Mouse (Mus musculus) heart, embryonic 15.5 days (tissue): ENCODE results near the gene Plxnb2. TPM values are rescaled to one million over a fixed set of nuclear protein-coding genes. Genes with fewer than 3 reads are reported as not detected.

Experiments
- ATAC-seq: fragments of 200-750 bp; cut with Nextera tagmentation; replicated peaks from 2 replicates; pipeline ENCODE4 v1.8.0; 2017; ENCODE audit warnings: low read depth, moderate TSS enrichment; ENCODE audit not compliant: insufficient number of reproducible peaks, insufficient read depth, low FRiP score
- H3K27ac ChIP-seq: fragments of 300-500 bp; sonication (generic); 2 replicates; pipeline ENCODE4 v1.5.1; 2015; ENCODE audit warnings: mild to moderate bottlenecking, inconsistent platforms
- H3K27me3 ChIP-seq: fragments of 300-500 bp; sonication (generic); 2 replicates; pipeline ENCODE4 v1.6.1; 2015; ENCODE audit warnings: inconsistent platforms
- H3K36me3 ChIP-seq: fragments of 300-500 bp; sonication (generic); 2 replicates; pipeline ENCODE4 v1.6.1; 2015; ENCODE audit warnings: mild to moderate bottlenecking, inconsistent platforms
- H3K4me1 ChIP-seq: fragments of 300-500 bp; sonication (generic); replicated peaks from 2 replicates; pipeline ENCODE4 v1.6.1; 2015; ENCODE audit warnings: inconsistent platforms
- H3K4me2 ChIP-seq: fragments of 300-500 bp; sonication (generic); 2 replicates; pipeline ENCODE4 v1.6.1; 2015; ENCODE audit warnings: inconsistent platforms, mild to moderate bottlenecking, moderate library complexity
- H3K4me3 ChIP-seq: fragments of 300-500 bp; sonication (generic); 2 replicates; pipeline ENCODE4 v1.5.1; 2015; ENCODE audit warnings: mild to moderate bottlenecking, inconsistent platforms
- H3K9ac ChIP-seq: fragments of 300-500 bp; sonication (generic); 2 replicates; pipeline ENCODE4 v1.6.1; 2015; ENCODE audit warnings: mild to moderate bottlenecking, inconsistent platforms
- H3K9me3 ChIP-seq: fragments of 300-500 bp; sonication (generic); replicated peaks from 2 replicates; pipeline ENCODE4 v1.6.1; 2016; ENCODE audit warnings: inconsistent platforms
- WGBS: fragments of 180-500 bp; shearing (Covaris S2); methylation state at CpG from one replicate; pipeline ENCODE4 v1.1.7; 2015; ENCODE audit warnings: mixed read lengths; 5-methylcytosine and 5-hydroxymethylcytosine counted together
- polyA plus RNA-seq: library from polyadenylated mRNA; unstranded; fragments of >200 nt; fragmentation: Nextera tagmentation; extraction: Ambion mirVana; gene quantifications from 2 replicates; pipeline ENCODE4 v1.2.1, GENCODE M21; 2015

Plxnb2 gene
- polyA plus RNA-seq, 1 experiment from 2014 or later: 76.5 TPM

GRCm38 (mm10) chr15:89171526-89172051 lies 9.0 kb downstream of the Plxnb2 start:
- Histone ChIP-seq H3K9ac (no peak overlapping the region; the same call in 1 of the 2 replicates), H3K36me3 (peaks cover 17% of the 10 kb centered on the region), H3K27ac (peak overlapping the region; percentile 35; the same call in 1 of the 2 replicates), H3K4me3 (no peak overlapping the region), H3K9me3 (no peaks in the 10 kb centered on the region), H3K4me2 (no peak overlapping the region), H3K27me3 (no peaks in the 10 kb centered on the region), H3K4me1 (peaks cover 85% of the 10 kb centered on the region)
- 87% methylated on average over 5 of the region's 5 CpGs for WGBS
- ATAC-seq: no peak

DNA sequence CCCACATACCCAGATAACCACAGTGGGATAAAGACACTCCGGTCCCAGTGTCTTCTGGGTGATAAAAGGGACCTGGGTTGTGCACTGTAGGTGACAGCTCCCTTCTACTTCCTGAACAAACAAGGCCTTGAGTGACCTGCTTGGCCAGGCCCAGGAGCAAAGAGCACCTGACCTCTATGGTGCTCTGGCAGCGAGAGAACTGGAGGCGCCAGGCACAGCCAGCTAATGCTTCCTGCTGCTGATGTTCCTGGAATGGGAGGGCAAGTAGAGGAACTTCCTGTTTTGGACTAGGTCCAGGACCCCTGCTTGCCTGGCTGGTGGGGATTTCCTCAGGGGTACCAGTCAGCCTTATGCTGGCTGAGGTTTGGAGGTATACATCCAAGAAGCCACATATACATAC lies 10.5 kb downstream of the Plxnb2 start:
- Histone ChIP-seq H3K27ac (peak overlapping the region; percentile 94), H3K4me3 (no peak overlapping the region), H3K4me2 (peak overlapping the region; percentile 54), H3K9ac (0 out of 2 replicates have a peak overlapping the region, but pooled peaks have one; percentile 9), H3K36me3 (peaks cover 32% of the 10 kb centered on the region), H3K9me3 (no peaks in the 10 kb centered on the region), H3K27me3 (no peaks in the 10 kb centered on the region), H3K4me1 (peaks cover 71% of the 10 kb centered on the region)
- WGBS: 21% methylated on average over 3 of the region's 3 CpGs
- peak; percentile 19; the same call in 1 of the 2 replicates for ATAC-seq

GRCm38 (mm10) chr15:89169431-89169830 lies 11.2 kb downstream of the Plxnb2 start:
- peak overlapping the region; percentile 54 for H3K4me2 ChIP-seq
- 7% methylated on average over 10 of the region's 10 CpGs for WGBS
- H3K9ac ChIP-seq: peak overlapping the region; percentile 29; the same call in 1 of the 2 replicates
- H3K9me3 ChIP-seq: no peaks in the 10 kb centered on the region
- peaks cover 38% of the 10 kb centered on the region for H3K36me3 ChIP-seq
- H3K4me3 ChIP-seq: peak overlapping the region; percentile 31
- peaks cover 64% of the 10 kb centered on the region for H3K4me1 ChIP-seq
- ATAC-seq: peak; percentile 81
- peak overlapping the region; percentile 94 for H3K27ac ChIP-seq
- H3K27me3 ChIP-seq: no peaks in the 10 kb centered on the region

- peaks cover 43% of the 10 kb centered on the region for H3K36me3 ChIP-seq
- no peaks in the 10 kb centered on the region for H3K27me3 ChIP-seq
- 29% methylated on average over 10 of the region's 10 CpGs for WGBS
- peak overlapping the region; percentile 31 for H3K4me3 ChIP-seq
- peaks cover 59% of the 10 kb centered on the region for H3K4me1 ChIP-seq
- no peaks in the 10 kb centered on the region for H3K9me3 ChIP-seq
- peak overlapping the region; percentile 54 for H3K4me2 ChIP-seq
- ATAC-seq: no peak
- peak overlapping the region; percentile 29; the same call in 1 of the 2 replicates for H3K9ac ChIP-seq
- H3K27ac ChIP-seq: peak overlapping the region; percentile 94
Observed at GRCm38 (mm10) chr15:89168922-89169321, 11.7 kb downstream of the Plxnb2 start.

DNA sequence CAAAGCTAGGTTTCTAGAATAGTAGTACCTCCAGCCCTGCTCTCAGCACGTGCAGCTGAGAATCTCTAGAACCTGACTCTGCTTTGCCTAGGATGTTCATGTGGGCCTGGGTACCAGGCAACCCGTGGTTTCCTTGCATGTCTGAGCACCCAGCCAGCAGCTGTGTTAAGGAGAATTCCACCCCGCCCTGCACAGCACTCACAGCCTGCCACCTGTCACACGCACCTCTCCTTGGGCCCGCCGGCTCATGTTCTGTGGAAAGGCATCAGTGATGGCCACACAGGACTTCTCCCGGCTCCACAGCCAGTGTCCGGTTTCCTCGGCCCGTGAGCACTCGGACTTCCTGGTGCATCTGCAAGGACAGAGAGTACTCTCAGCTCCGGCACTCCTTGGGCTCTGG lies 15.1 kb downstream of the Plxnb2 start:
- WGBS: 90% methylated on average over 12 of the region's 12 CpGs
- no peak for ATAC-seq
- Histone ChIP-seq H3K4me2 (no peak overlapping the region), H3K27ac (no peak overlapping the region), H3K4me1 (peaks cover 24% of the 10 kb centered on the region), H3K9me3 (no peaks in the 10 kb centered on the region), H3K36me3 (peaks cover 78% of the 10 kb centered on the region), H3K27me3 (no peaks in the 10 kb centered on the region), H3K9ac (no peak overlapping the region), H3K4me3 (no peak overlapping the region)

- no peaks in the 10 kb centered on the region for H3K27me3 ChIP-seq
- H3K9ac ChIP-seq: no peak overlapping the region
- H3K36me3 ChIP-seq: peaks cover 100% of the 10 kb centered on the region
- H3K9me3 ChIP-seq: no peaks in the 10 kb centered on the region
- WGBS: 81% methylated on average over 9 of the region's 9 CpGs
- no peak overlapping the region for H3K27ac ChIP-seq
- no peak overlapping the region for H3K4me3 ChIP-seq
- no peaks in the 10 kb centered on the region for H3K4me1 ChIP-seq
- no peak overlapping the region for H3K4me2 ChIP-seq
- ATAC-seq: no peak
Observed at GRCm38 (mm10) chr15:89161397-89161796, 19.2 kb downstream of the Plxnb2 start.

- WGBS: 92% methylated on average over 16 of the region's 16 CpGs
- Histone ChIP-seq H3K27me3 (no peaks in the 10 kb centered on the region), H3K4me2 (no peak overlapping the region), H3K4me3 (no peak overlapping the region), H3K4me1 (no peaks in the 10 kb centered on the region), H3K27ac (no peak overlapping the region), H3K9me3 (no peaks in the 10 kb centered on the region), H3K9ac (no peak overlapping the region), H3K36me3 (peaks cover 98% of the 10 kb centered on the region)
- no peak for ATAC-seq
Observed at GRCm38 (mm10) chr15:89158516-89158915, 22.1 kb downstream of the Plxnb2 start.

- no peaks in the 10 kb centered on the region for H3K4me1 ChIP-seq
- H3K36me3 ChIP-seq: peaks cover 92% of the 10 kb centered on the region
- H3K27ac ChIP-seq: no peak overlapping the region
- no peaks in the 10 kb centered on the region for H3K27me3 ChIP-seq
- H3K9me3 ChIP-seq: no peaks in the 10 kb centered on the region
- H3K4me3 ChIP-seq: no peak overlapping the region
- no peak overlapping the region for H3K4me2 ChIP-seq
- H3K9ac ChIP-seq: no peak overlapping the region
- WGBS: 47% methylated on average over 7 of the region's 7 CpGs
- no peak for ATAC-seq
Observed at GRCm38 (mm10) chr15:89157954-89158353, 22.6 kb downstream of the Plxnb2 start.

GRCm38 (mm10) chr15:89152312-89152711 lies 28.3 kb downstream of the Plxnb2 start:
- no peak overlapping the region for H3K27ac ChIP-seq
- no peak overlapping the region for H3K9ac ChIP-seq
- peaks cover 27% of the 10 kb centered on the region for H3K27me3 ChIP-seq
- peaks cover 23% of the 10 kb centered on the region for H3K4me1 ChIP-seq
- no peak overlapping the region for H3K4me2 ChIP-seq
- no peaks in the 10 kb centered on the region for H3K9me3 ChIP-seq
- peaks cover 36% of the 10 kb centered on the region for H3K36me3 ChIP-seq
- H3K4me3 ChIP-seq: no peak overlapping the region
- no peak for ATAC-seq

DNA sequence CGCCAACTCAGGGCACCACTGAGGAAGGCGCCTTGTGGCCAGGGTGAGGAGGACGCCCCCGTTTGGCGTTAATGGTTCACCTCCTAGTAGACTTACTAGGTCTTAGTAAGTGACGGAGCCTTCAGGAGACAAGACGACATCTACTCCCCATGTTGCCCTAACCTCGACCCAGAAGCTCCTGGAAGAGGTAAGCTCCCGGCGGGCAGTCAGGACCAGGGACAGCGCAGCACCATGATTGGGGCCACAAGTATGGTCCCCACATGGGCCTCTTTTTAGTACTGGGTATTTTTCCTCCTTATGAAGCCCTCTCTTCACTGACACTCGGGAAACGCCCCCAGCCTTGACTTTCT lies 30.6 kb downstream of the Plxnb2 start:
- H3K9ac ChIP-seq: no peak overlapping the region
- peak overlapping the region; percentile 97 for H3K4me2 ChIP-seq
- peak overlapping the region; percentile 75 for H3K4me3 ChIP-seq
- peaks cover 37% of the 10 kb centered on the region for H3K4me1 ChIP-seq
- H3K36me3 ChIP-seq: peaks cover 13% of the 10 kb centered on the region
- 3% methylated on average over 13 of the region's 13 CpGs for WGBS
- peaks cover 50% of the 10 kb centered on the region for H3K27me3 ChIP-seq
- no peak overlapping the region for H3K27ac ChIP-seq
- H3K9me3 ChIP-seq: no peaks in the 10 kb centered on the region
- no peak for ATAC-seq

DNA sequence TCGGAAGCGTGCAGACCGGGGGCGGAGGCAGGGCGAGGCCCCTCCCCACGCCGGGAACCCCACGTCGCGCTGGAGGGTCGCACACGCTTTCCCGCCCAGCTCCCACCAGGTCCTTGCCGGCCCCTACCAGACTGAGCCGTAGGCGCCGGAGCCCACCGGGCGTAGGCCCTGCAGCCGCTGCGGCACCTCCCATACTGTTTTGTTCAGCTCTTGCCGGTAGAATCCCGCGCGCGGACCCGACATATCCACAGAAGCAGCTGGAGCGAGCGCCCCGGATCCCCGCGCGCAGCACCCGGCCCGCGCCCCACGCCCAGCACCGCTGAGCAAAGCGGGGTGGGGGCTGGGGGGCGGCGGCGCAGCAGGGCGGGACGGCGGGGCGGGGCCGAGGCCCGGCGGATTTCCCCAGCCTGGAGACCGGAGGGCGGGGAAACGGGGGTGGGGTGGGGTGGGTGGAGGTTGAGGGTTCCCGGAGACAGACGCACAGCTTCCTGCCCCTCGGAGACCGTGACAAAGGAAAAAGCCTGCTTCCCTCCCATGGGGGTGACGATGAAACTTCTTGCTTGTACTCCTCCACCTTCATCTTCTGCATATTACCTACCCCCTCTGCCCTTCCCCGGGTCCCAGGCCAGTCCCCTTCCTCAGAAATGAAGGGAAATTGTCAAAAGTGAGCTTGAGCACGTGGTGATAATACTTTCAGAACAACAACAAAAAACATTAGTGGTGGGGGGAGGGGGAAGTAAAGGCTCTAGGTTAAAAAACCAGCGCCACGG lies 31.1 kb downstream of the Plxnb2 start, which contains the start of gene Mapk11:
TSS of gene Mapk11 (minus strand) at position 358 of the 770 bp plus-strand sequence.
- Histone ChIP-seq H3K4me3 (peak within 1 kb of the TSS; percentile 75), H3K4me2 (peak within 1 kb of the TSS; percentile 97), H3K27me3 (peaks cover 55% of the 10 kb centered on the region), H3K9ac (peak within 1 kb of the TSS; percentile 64), H3K4me1 (peaks cover 37% of the 10 kb centered on the region), H3K27ac (no peak within 1 kb of the TSS; the same call in 1 of the 2 replicates), H3K9me3 (no peaks in the 10 kb centered on the region), H3K36me3 (peaks cover 9% of the 10 kb centered on the region; the same call in 1 of the 2 replicates)
- WGBS: under 1% methylated on average over 45 of the region's 61 CpGs
- peak; percentile 56 for ATAC-seq
